Mouse (Mus musculus) forebrain, embryonic 11.5 days (tissue): Measurements from ENCODE around the gene Myo10. TPM values are rescaled to one million over a fixed set of nuclear protein-coding genes. Genes with fewer than 3 reads are reported as not detected.
A peak's percentile ranks its signal among the peaks of the same experiment; 100 is the strongest.

Source experiments
- ATAC-seq: fragments of 200-750 bp; cut with Nextera tagmentation; replicated peaks from 2 replicates; pipeline ENCODE4 v1.8.0; 2017; ENCODE audit warnings: moderate TSS enrichment; ENCODE audit not compliant: low FRiP score
- DNase-seq: peaks from one replicate; pipeline ENCODE4 v3.0.0-alpha.2; 2017; ENCODE audit warnings: low spot score
- H3K27ac ChIP-seq: fragments of 300-500 bp; sonication (generic); 2 replicates; pipeline ENCODE4 v1.5.1; 2014; ENCODE audit warnings: low read depth, low read length
- H3K27me3 ChIP-seq: fragments of 300-500 bp; sonication (generic); 2 replicates; pipeline ENCODE4 v1.6.1; 2014; ENCODE audit warnings: mild to moderate bottlenecking, low read length, mixed read lengths; ENCODE audit not compliant: control insufficient read depth, insufficient read depth
- H3K36me3 ChIP-seq: fragments of 300-500 bp; sonication (generic); 2 replicates; pipeline ENCODE4 v1.6.1; 2014; ENCODE audit warnings: mild to moderate bottlenecking, low read length, moderate library complexity, mixed read lengths; ENCODE audit not compliant: control insufficient read depth, insufficient read depth
- H3K4me1 ChIP-seq: fragments of 300-500 bp; sonication (generic); replicated peaks from 2 replicates; pipeline ENCODE4 v1.6.1; 2014; ENCODE audit warnings: low read length, mixed read lengths; ENCODE audit not compliant: control insufficient read depth, insufficient read depth
- H3K4me2 ChIP-seq: fragments of 300-500 bp; sonication (generic); 2 replicates; pipeline ENCODE4 v1.6.1; 2014; ENCODE audit warnings: low read depth, mild to moderate bottlenecking, low read length, moderate library complexity, mixed read lengths; ENCODE audit not compliant: severe bottlenecking
- H3K4me3 ChIP-seq: fragments of 300-500 bp; sonication (generic); 2 replicates; pipeline ENCODE4 v1.5.1; 2014; ENCODE audit warnings: low read depth, low read length
- H3K9ac ChIP-seq: fragments of 300-500 bp; sonication (generic); 2 replicates; pipeline ENCODE4 v1.6.1; 2014; ENCODE audit warnings: low read length
- H3K9me3 ChIP-seq: fragments of 300-500 bp; sonication (generic); 2 replicates; pipeline ENCODE4 v1.6.1; 2016; ENCODE audit warnings: low read length, mixed read lengths; ENCODE audit not compliant: control insufficient read depth
- WGBS: fragments of 180-500 bp; shearing (Covaris S2); extraction: QIAGEN DNeasy Blood & Tissue Kit; methylation state at CpG from one replicate; pipeline ENCODE4 v1.1.7; 2014; 5-methylcytosine and 5-hydroxymethylcytosine counted together
- polyA plus RNA-seq: library from polyadenylated mRNA; unstranded; fragments of >200 nt; fragmentation: Nextera tagmentation; extraction: Ambion mirVana; gene quantifications from 2 replicates; pipeline ENCODE4 v1.2.1, GENCODE M21; 2014

The Myo10 gene
- polyA plus RNA-seq, 1 experiment from 2014 or later = 72.6 TPM

- DNase-seq = no peak
- ATAC-seq = no peak
- WGBS = 67% methylated on average over 13 of the region's 13 CpGs
- H3K27me3 ChIP-seq = no peaks in the 10 kb centered on the region
- no peak overlapping the region for H3K4me3 ChIP-seq
- H3K9ac ChIP-seq = peak overlapping the region; percentile 17; the same call in 1 of the 2 replicates
- H3K9me3 ChIP-seq = no peaks in the 10 kb centered on the region
- peak overlapping the region; percentile 34; the same call in 1 of the 2 replicates for H3K27ac ChIP-seq
- H3K36me3 ChIP-seq = no peaks in the 10 kb centered on the region
- no peak overlapping the region for H3K4me2 ChIP-seq
- H3K4me1 ChIP-seq = peaks cover 45% of the 10 kb centered on the region
These were observed 142.5 kb downstream of the Myo10 start for GRCm38 (mm10) chr15:25764653-25765352.

DNA sequence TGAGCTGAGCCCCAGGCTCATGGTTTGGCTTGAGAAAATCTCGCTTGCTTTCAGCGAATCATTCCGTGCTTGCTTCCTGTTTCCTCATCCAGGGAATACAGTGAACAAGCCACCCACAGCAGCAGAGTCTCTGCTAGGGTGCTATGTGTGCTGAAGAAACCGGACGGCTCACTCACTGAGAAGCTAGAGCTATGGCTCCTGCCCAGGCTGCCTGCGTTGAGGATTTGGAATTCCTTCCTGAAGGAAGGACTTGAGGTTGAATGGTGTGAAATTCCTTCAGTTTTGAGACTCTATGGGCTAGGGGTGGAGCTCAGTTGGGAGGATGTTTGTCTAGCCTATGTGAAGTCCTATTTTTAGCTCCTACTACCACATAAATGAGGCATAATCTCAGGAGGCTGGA, 145.5 kb downstream of the Myo10 start:
- Histone ChIP-seq H3K27ac (no peak overlapping the region), H3K4me2 (no peak overlapping the region), H3K4me3 (no peak overlapping the region), H3K4me1 (peaks cover 29% of the 10 kb centered on the region), H3K9ac (no peak overlapping the region), H3K27me3 (no peaks in the 10 kb centered on the region), H3K36me3 (no peaks in the 10 kb centered on the region), H3K9me3 (no peaks in the 10 kb centered on the region)
- 67% methylated on average over 6 of the region's 6 CpGs for WGBS
- ATAC-seq (no peak), DNase-seq (no peak)

DNA sequence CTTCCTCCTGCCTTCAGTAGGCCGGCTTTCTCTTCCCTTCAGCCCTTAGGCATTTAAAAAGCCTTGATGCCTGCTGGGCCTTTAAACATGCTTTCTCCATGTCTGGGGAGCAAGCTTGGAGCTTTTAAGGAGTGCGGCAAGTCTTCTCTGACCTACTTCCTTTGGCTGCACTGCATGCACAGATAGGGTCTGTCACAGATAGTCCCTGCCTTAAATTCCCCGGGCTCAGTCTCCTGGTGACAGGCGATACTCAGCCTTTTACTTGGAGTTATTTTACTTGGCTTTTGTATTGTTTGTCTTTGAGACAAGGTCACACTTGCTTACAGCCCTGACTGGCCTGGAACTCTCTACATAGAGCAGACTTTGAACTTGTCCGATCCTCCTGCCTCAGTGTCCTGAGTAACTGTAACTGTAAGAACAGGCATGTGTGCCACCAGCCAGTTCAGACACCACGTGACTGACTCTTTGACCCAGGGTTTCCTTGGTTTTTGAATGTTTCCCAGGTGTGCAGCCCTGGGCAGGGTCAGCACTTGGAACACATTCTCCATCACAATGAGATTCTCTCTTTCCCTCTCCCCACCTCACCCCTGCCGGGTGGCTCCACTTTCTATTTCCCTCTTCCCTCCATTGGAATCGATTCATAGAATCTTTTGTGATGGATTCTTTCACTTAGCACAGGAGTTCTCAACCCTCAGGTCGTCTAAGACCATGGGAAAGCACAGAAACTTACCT, 147.4 kb downstream of the Myo10 start:
- 49% methylated on average over 9 of the region's 9 CpGs for WGBS
- Histone ChIP-seq H3K4me3 (no peak overlapping the region), H3K27ac (no peak overlapping the region), H3K36me3 (no peaks in the 10 kb centered on the region), H3K9ac (peak overlapping the region; percentile 16; the same call in 1 of the 2 replicates), H3K4me2 (no peak overlapping the region), H3K4me1 (peaks cover 17% of the 10 kb centered on the region), H3K9me3 (no peaks in the 10 kb centered on the region), H3K27me3 (no peaks in the 10 kb centered on the region)
- ATAC-seq (no peak), DNase-seq (no peak)

GRCm38 (mm10) chr15:25771782-25772181, 149.5 kb downstream of the Myo10 start:
- Histone ChIP-seq H3K36me3 (no peaks in the 10 kb centered on the region), H3K9me3 (no peaks in the 10 kb centered on the region), H3K4me1 (peaks cover 18% of the 10 kb centered on the region), H3K4me2 (no peak overlapping the region), H3K27ac (peak overlapping the region; percentile 7; the same call in 1 of the 2 replicates), H3K9ac (no peak overlapping the region), H3K27me3 (no peaks in the 10 kb centered on the region), H3K4me3 (no peak overlapping the region)
- no peak for ATAC-seq
- DNase-seq = no peak
- 87% methylated on average over 10 of the region's 10 CpGs for WGBS

GRCm38 (mm10) chr15:25773711-25774513, 151.6 kb downstream of the Myo10 start:
- Histone ChIP-seq H3K9me3 (no peaks in the 10 kb centered on the region), H3K9ac (peak overlapping the region; percentile 67), H3K4me2 (peak overlapping the region; percentile 78), H3K4me1 (peaks cover 20% of the 10 kb centered on the region), H3K27ac (peak overlapping the region; percentile 96), H3K4me3 (peak overlapping the region; percentile 45), H3K36me3 (no peaks in the 10 kb centered on the region; the same call in 1 of the 2 replicates), H3K27me3 (no peaks in the 10 kb centered on the region)
- DNase-seq (peak; percentile 95), ATAC-seq (peak; percentile 95)
- WGBS = 3% methylated on average over 21 of the region's 21 CpGs

GRCm38 (mm10) chr15:25778937-25779336, 156.6 kb downstream of the Myo10 start:
- Histone ChIP-seq H3K4me2 (no peak overlapping the region), H3K36me3 (peaks cover 19% of the 10 kb centered on the region), H3K4me3 (no peak overlapping the region), H3K9ac (no peak overlapping the region), H3K9me3 (no peaks in the 10 kb centered on the region), H3K27me3 (no peaks in the 10 kb centered on the region), H3K27ac (no peak overlapping the region), H3K4me1 (peaks cover 11% of the 10 kb centered on the region)
- DNase-seq (no peak), ATAC-seq (no peak)
- WGBS = 72% methylated on average over 8 of the region's 8 CpGs

DNA sequence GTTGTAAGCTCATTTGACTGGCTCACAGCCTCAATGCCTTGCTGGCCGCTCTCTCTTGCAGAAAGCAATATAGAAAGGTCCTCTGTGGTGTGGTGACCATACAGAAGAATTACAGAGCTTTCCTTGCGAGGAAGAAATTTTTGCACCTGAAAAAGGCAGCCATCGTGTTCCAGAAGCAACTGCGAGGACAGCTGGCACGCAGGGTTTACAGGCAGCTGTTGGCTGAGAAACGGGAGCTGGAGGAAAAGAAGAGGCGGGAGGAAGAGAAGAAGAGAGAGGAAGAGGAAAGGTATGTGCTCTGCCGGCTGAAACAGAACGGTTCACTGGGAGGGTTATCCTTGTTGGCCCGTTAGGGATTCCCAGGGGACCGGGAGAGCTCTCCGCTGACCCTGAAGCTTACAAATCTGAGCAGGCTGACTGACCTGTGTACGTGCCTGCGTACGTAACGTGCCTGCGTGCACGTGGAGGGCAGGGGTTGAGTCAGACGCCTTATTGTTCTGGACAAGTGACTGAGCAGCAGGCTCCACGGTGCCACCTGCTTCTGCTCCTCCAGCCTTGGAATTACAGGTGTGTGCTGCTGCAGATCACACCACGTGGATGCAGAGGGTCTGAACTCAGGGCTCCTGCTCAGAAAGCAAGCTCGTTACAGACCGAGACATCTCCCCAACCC, 157.3 kb downstream of the Myo10 start:
- DNase-seq = no peak
- WGBS = 60% methylated on average over 23 of the region's 23 CpGs
- Histone ChIP-seq H3K9ac (no peak overlapping the region), H3K27ac (no peak overlapping the region), H3K36me3 (peaks cover 19% of the 10 kb centered on the region), H3K4me3 (no peak overlapping the region), H3K9me3 (no peaks in the 10 kb centered on the region), H3K27me3 (no peaks in the 10 kb centered on the region), H3K4me2 (no peak overlapping the region), H3K4me1 (peaks cover 11% of the 10 kb centered on the region)
- no peak for ATAC-seq

GRCm38 (mm10) chr15:25781053-25781452, 158.7 kb downstream of the Myo10 start:
- Histone ChIP-seq H3K9me3 (no peaks in the 10 kb centered on the region), H3K27ac (no peak overlapping the region), H3K36me3 (peaks cover 19% of the 10 kb centered on the region), H3K27me3 (no peaks in the 10 kb centered on the region), H3K9ac (no peak overlapping the region), H3K4me3 (no peak overlapping the region), H3K4me2 (no peak overlapping the region), H3K4me1 (peaks cover 4% of the 10 kb centered on the region; the same call in 1 of the 2 replicates)
- WGBS = 88% methylated on average over 33 of the region's 33 CpGs
- ATAC-seq (no peak), DNase-seq (no peak)
